Mouse (Mus musculus): ENCODE measurements around the gene Vmn1r51. TPM values are rescaled to one million over a fixed set of nuclear protein-coding genes. Genes with fewer than 3 reads are reported as not detected.

Gene Vmn1r51
- polyA plus RNA-seq (2012; rRNA removed) = not detected in 2 replicates

GRCm38 (mm10) chr6:90122296-90122695 is at the start of gene Vmn1r51:
TSS of gene Vmn1r51 (plus strand) at chr6:90122596.

GRCm38 (mm10) chr6:90078406-90078805 is 44.0 kb upstream of the Vmn1r51 start, which contains the start of gene Vmn1r49:
TSS of gene Vmn1r49 (minus strand) at chr6:90078506.

GRCm38 (mm10) chr6:90101130-90101529 is 21.3 kb upstream of the Vmn1r51 start, which contains the start of gene Vmn1r50:
TSS of gene Vmn1r50 (plus strand) at chr6:90101430.

GRCm38 (mm10) chr6:90174508-90174907 is 52.1 kb downstream of the Vmn1r51 start, which contains the start of gene Vmn1r52:
TSS of gene Vmn1r52 (plus strand) at chr6:90174808.

Other genes with a start within 250 kb of the Vmn1r51 start
- not detected in 2 replicates for gene Vmn1r42, start 246.2 kb upstream of the Vmn1r51 start, polyA plus RNA-seq (2012; rRNA removed)
- not detected in 2 replicates for gene Vmn1r43, start 246.2 kb upstream of the Vmn1r51 start, polyA plus RNA-seq (2012; rRNA removed)
- gene Vmn1r44, start 238.9 kb upstream of the Vmn1r51 start, polyA plus RNA-seq (2012; rRNA removed) = not detected in 2 replicates
- not detected in 2 replicates for gene Vmn1r45, start 182.0 kb upstream of the Vmn1r51 start, polyA plus RNA-seq (2012; rRNA removed)
- gene Vmn1r46, start 153.3 kb upstream of the Vmn1r51 start, polyA plus RNA-seq (2012; rRNA removed) = not detected in 2 replicates
- gene Vmn1r47, start 106.4 kb upstream of the Vmn1r51 start, polyA plus RNA-seq (2012; rRNA removed) = not detected in 2 replicates
- gene Vmn1r48, start 85.8 kb upstream of the Vmn1r51 start, polyA plus RNA-seq (2012; rRNA removed) = not detected in 2 replicates
- not detected in 2 replicates for gene Vmn1r49, start 44.1 kb upstream of the Vmn1r51 start, polyA plus RNA-seq (2012; rRNA removed)
- not detected in 2 replicates for gene Vmn1r50, start 21.2 kb upstream of the Vmn1r51 start, polyA plus RNA-seq (2012; rRNA removed)
- gene Vmn1r52, start 52.2 kb downstream of the Vmn1r51 start, polyA plus RNA-seq (2012; rRNA removed) = not detected in 2 replicates
- gene V1ra8, start 80.2 kb downstream of the Vmn1r51 start, polyA plus RNA-seq (2012; rRNA removed) = not detected in 2 replicates
- 0.02 TPM in 1 of 2 replicates, not detected in the other for gene Vmn1r53, start 101.8 kb downstream of the Vmn1r51 start, polyA plus RNA-seq (2012; rRNA removed)
- gene Vmn1r54, start 123.7 kb downstream of the Vmn1r51 start, polyA plus RNA-seq (2012; rRNA removed) = not detected in 2 replicates
- not detected in 2 replicates for gene BC048671, start 178.6 kb downstream of the Vmn1r51 start, polyA plus RNA-seq (2012; rRNA removed)
- 8.1 and 9.9 TPM in 2 replicates for gene Chst13, start 202.6 kb downstream of the Vmn1r51 start, polyA plus RNA-seq (2012; rRNA removed)
- 13.0 and 16.6 TPM in 2 replicates for gene Uroc1, start 210.7 kb downstream of the Vmn1r51 start, polyA plus RNA-seq (2012; rRNA removed)
- gene Zxdc, start 246.9 kb downstream of the Vmn1r51 start, polyA plus RNA-seq (2012; rRNA removed) = 2.9 and 3.4 TPM in 2 replicates

Data from liver, embryonic 14 days (tissue).